Mouse (Mus musculus) brain, embryonic 14.5 days (tissue): ENCODE data around the gene Myocd.

Experiments
- CTCF ChIP-seq: fragments of 200-500 bp; IDR thresholded peaks from 2 replicates; pipeline ENCODE4 v1.5.1; 2012; ENCODE audit warnings: inconsistent platforms, mild to moderate bottlenecking, moderate library complexity, borderline replicate concordance; ENCODE audit not compliant: insufficient read depth, insufficient read length; ENCODE audit errors: extremely low read depth
- POLR2A ChIP-seq: fragments of 200-500 bp; IDR thresholded peaks from 2 replicates; pipeline ENCODE4 v1.6.1; 2012; ENCODE audit warnings: mild to moderate bottlenecking, inconsistent platforms, borderline replicate concordance; ENCODE audit not compliant: poor library complexity, insufficient read depth, insufficient read length, severe bottlenecking; ENCODE audit errors: extremely low read depth

DNA sequence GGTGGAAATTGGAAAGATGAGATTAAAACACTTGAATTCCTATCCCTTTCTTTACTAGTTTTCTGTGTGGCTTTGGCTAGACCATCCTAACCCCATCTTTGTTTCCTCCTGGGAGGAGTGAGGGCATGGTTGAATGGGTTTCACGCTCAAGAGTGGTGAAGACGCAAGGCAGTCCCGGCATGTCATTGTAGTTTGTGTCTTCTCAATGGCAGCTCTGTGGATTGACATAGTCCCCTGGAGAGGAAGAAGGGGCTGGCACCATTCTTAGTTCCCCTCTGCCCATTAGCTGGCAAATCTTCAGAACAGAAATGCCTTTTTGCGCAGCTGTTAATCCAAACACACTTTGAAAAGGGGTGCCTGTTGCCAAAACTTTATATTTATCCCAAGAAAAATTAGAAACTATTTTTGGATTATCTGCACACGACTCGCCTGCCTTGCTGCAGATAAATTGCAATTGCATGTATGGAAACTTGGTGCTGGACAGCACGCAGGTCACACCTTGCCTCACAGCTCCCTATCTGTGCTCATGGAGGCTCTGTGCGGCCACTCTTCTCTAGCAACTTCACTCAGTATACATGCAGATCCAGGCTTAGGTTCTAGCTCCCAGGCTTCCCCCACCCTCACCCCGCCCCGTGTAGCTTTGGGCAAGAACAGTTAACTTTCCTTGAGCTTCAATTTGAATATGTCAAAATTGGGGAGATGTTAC lies 24.5 kb upstream of the Myocd start:
- TF ChIP-seq POLR2A: no peak
- no peak for TF ChIP-seq CTCF
